7 mouse cellular contexts compared by ENCODE assay signal in the genomic region with DNA sequence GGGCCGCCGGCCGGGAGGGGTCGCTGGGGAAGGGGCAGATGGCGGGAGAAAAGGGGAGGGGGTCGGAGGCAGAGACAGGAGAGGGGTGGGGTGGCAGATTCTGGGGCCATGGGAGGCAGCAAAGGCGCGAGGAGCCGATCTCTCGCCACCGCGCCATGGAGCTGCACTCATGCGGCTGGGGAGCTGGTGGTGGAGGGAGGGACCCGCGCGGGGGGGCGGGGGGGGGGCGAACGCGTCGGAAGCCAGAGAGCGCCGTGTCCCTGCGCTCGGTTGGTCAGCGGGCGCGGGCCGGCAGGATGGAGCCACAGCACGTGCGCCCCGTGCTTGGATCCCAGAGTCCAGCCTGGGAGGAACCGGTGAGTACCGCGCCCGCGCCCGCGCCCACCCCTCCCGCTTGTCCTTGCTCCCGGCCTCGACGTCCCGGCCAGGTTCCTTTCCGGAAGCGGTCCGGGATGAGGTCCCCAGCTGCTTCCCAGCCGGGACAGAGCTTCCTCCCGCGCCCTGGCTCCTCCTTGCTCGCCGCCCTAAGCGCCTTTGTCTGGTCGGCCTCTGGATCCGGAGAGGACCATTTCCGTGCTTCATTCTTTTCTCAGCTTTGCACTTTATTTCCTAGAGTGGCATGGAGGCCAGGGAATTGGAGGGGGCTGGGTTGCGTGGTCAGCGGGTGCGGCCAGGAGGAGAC. TPM values are rescaled to one million over a fixed set of nuclear protein-coding genes. Genes with fewer than 3 reads are reported as not detected.
DNase-seq lines count a peak whose midpoint lies in the region; ATAC-seq lines count a peak whose summit lies in the region.
"Not testable (repeated sequence)": the region's sequence is repeated elsewhere in the genome, so short reads cannot be mapped to it uniquely, and the experiment has no call there.

A gene (plus strand): TSS at position 278 of the 682 bp plus-strand sequence.

- WGBS in forebrain, embryonic 14.5 days, result 3% methylated on average over 29 of the region's 59 CpGs
- WGBS in heart, embryonic 13.5 days, result 5% methylated on average over 36 of the region's 59 CpGs
- WGBS in intestine, embryonic 14.5 days, result 4% methylated on average over 32 of the region's 59 CpGs
- 9% methylated on average over 26 of the region's 59 CpGs for WGBS in limb, embryonic 10.5 days

- peak within 1 kb of the TSS; percentile 45 for H3K4me2 ChIP-seq in forebrain, embryonic 14.5 days (ENCODE audit: low read length)
- H3K4me2 ChIP-seq in heart, embryonic 13.5 days, result peak within 1 kb of the TSS; percentile 65
- H3K4me2 ChIP-seq in intestine, embryonic 14.5 days (ENCODE audit: low read length), result peak within 1 kb of the TSS; percentile 40

- H3K27ac ChIP-seq in forebrain, embryonic 14.5 days (ENCODE audit: low read depth, low read length); heart, embryonic 13.5 days (replicated peaks); intestine, embryonic 14.5 days (ENCODE audit: low read depth): not testable (repeated sequence)
- peak within 1 kb of the TSS; percentile 75 for H3K27ac ChIP-seq in limb, embryonic 10.5 days

- not testable (repeated sequence) for H3K9me3 ChIP-seq in forebrain, embryonic 14.5 days (replicated peaks; ENCODE audit: control insufficient read depth, low read length); heart, embryonic 13.5 days; intestine, embryonic 14.5 days (ENCODE audit: control insufficient read depth, low read length); limb, embryonic 10.5 days (replicated peaks)

- DNase-seq in cerebellum, postnatal 10 days, result peak; percentile 12 to 13
- DNase-seq in forebrain, embryonic 14.5 days (ENCODE audit: low spot score), result peak; percentile 0
- peak; percentile 57 for DNase-seq in intestine, embryonic 14.5 days (ENCODE audit: low spot score)
- peak; percentile 36 for DNase-seq in limb, embryonic 10.5 days (ENCODE audit: low spot score)
- DNase-seq in lung, postnatal 4 days, result peak; percentile 13 to 42
- peak; percentile 17 for DNase-seq in retina, postnatal 1 day

- not testable (repeated sequence) for H3K36me3 ChIP-seq in forebrain, embryonic 14.5 days (ENCODE audit: control insufficient read depth, insufficient read depth, low read length); heart, embryonic 13.5 days; intestine, embryonic 14.5 days (ENCODE audit: control insufficient read depth, insufficient read depth, low read length); limb, embryonic 10.5 days

- H3K9ac ChIP-seq in forebrain, embryonic 14.5 days (ENCODE audit: low read length), result peak within 1 kb of the TSS; percentile 54; the same call in 1 of the 2 replicates
- peak within 1 kb of the TSS; percentile 66 for H3K9ac ChIP-seq in heart, embryonic 13.5 days
- not testable (repeated sequence) for H3K9ac ChIP-seq in intestine, embryonic 14.5 days (ENCODE audit: low read length)

- H3K4me3 ChIP-seq in forebrain, embryonic 14.5 days (ENCODE audit: low read depth, low read length), result peak within 1 kb of the TSS; percentile 35
- H3K4me3 ChIP-seq in heart, embryonic 13.5 days, result peak within 1 kb of the TSS; percentile 49
- H3K4me3 ChIP-seq in intestine, embryonic 14.5 days (ENCODE audit: low read depth, low read length), result peak within 1 kb of the TSS; percentile 22
- H3K4me3 ChIP-seq in limb, embryonic 10.5 days, result peak within 1 kb of the TSS; percentile 45

- H3K4me1 ChIP-seq in forebrain, embryonic 14.5 days (ENCODE audit: control insufficient read depth, insufficient read depth, low read length); heart, embryonic 13.5 days; intestine, embryonic 14.5 days (replicated peaks; ENCODE audit: control insufficient read depth, insufficient read depth, low read length); limb, embryonic 10.5 days: not testable (repeated sequence)

- H3K27me3 ChIP-seq in forebrain, embryonic 14.5 days (replicated peaks; ENCODE audit: control insufficient read depth, insufficient read depth, low read length); heart, embryonic 13.5 days (replicated peaks); intestine, embryonic 14.5 days (replicated peaks; ENCODE audit: control insufficient read depth, insufficient read depth, low read length); limb, embryonic 10.5 days (ENCODE audit: low read depth, poor library complexity, severe bottlenecking): not testable (repeated sequence)

- not testable (repeated sequence) for ATAC-seq in forebrain, embryonic 14.5 days; heart, embryonic 13.5 days (ENCODE audit: extremely low read depth, insufficient number of reproducible peaks, low FRiP score, low TSS enrichment); intestine, embryonic 14.5 days (replicated peaks; ENCODE audit: low FRiP score, low TSS enrichment, low read depth)

RNA-seq across cellular contexts. Expression of the gene that starts here (rescaled TPM):
- 2.4 and 3.7 TPM in 2 replicates for polyA plus RNA-seq in forebrain, embryonic 14.5 days (2014; fragmentation: Nextera tagmentation; extraction: Ambion mirVana)
- polyA plus RNA-seq in heart, embryonic 13.5 days (2015; fragmentation: Nextera tagmentation; extraction: Ambion mirVana), result 1.4 and 1.9 TPM in 2 replicates
- polyA plus RNA-seq in intestine, embryonic 14.5 days (2014; fragmentation: Nextera tagmentation; extraction: Ambion mirVana), result 0.64 and 0.89 TPM in 2 replicates
- 0.46 and 1.4 TPM in 2 replicates for polyA plus RNA-seq in limb, embryonic 10.5 days (2016; fragmentation: Nextera tagmentation; extraction: Ambion mirVana)

Comparison
In these comparisons a context has a peak if more than half of its experiments do, and no peak if none do; other contexts are left out.
1. Peak in DNase-seq, H3K4me3 ChIP-seq and H3K4me2 ChIP-seq in intestine, embryonic 14.5 days; RNA of the gene not detected or under 1 TPM.
2. DNase-seq: peak in every context shown above with its lines; median percentile 57 in intestine, embryonic 14.5 days; 36 in limb, embryonic 10.5 days; 28 in lung, postnatal 4 days; 17 in retina, postnatal 1 day; 12 in cerebellum, postnatal 10 days; 0 in forebrain, embryonic 14.5 days.